Mouse (Mus musculus) embryonic facial prominence, embryonic 14.5 days (tissue): ENCODE results near the gene Reck. TPM values are rescaled to one million over a fixed set of nuclear protein-coding genes. Genes with fewer than 3 reads are reported as not detected.

Experiments used
- ATAC-seq: fragments of 200-750 bp; cut with Nextera tagmentation; 2 replicates; pipeline ENCODE4 v1.8.0; 2017; ENCODE audit warnings: low read depth, moderate number of reproducible peaks, moderate TSS enrichment
- DNase-seq: peaks from one replicate; pipeline ENCODE4 v3.0.0-alpha.2; 2015; ENCODE audit warnings: low spot score
- H3K27ac ChIP-seq: fragments of 300-500 bp; sonication (generic); replicated peaks from 2 replicates; pipeline ENCODE4 v1.5.1; 2014; ENCODE audit warnings: low read depth, mild to moderate bottlenecking, low read length, moderate library complexity
- H3K27me3 ChIP-seq: fragments of 300-500 bp; sonication (generic); replicated peaks from 2 replicates; pipeline ENCODE4 v1.6.1; 2014; ENCODE audit warnings: low read length; ENCODE audit not compliant: control insufficient read depth, insufficient read depth
- H3K36me3 ChIP-seq: fragments of 300-500 bp; sonication (generic); 2 replicates; pipeline ENCODE4 v1.6.1; 2014; ENCODE audit warnings: low read length, mixed read lengths; ENCODE audit not compliant: control insufficient read depth, insufficient read depth
- H3K4me1 ChIP-seq: fragments of 300-500 bp; sonication (generic); 2 replicates; pipeline ENCODE4 v1.6.1; 2014; ENCODE audit warnings: antibody characterized with exemption, low read length; ENCODE audit not compliant: control insufficient read depth, insufficient read depth
- H3K4me2 ChIP-seq: fragments of 300-500 bp; sonication (generic); 2 replicates; pipeline ENCODE4 v1.6.1; 2014; ENCODE audit warnings: low read depth, mild to moderate bottlenecking, low read length, moderate library complexity, mixed read lengths
- H3K4me3 ChIP-seq: fragments of 300-500 bp; sonication (generic); 2 replicates; pipeline ENCODE4 v1.5.1; 2014; ENCODE audit warnings: low read depth, mild to moderate bottlenecking, low read length
- H3K9ac ChIP-seq: fragments of 300-500 bp; sonication (generic); 2 replicates; pipeline ENCODE4 v1.6.1; 2014; ENCODE audit warnings: low read depth, mild to moderate bottlenecking, low read length, moderate library complexity, mixed read lengths
- H3K9me3 ChIP-seq: fragments of 300-500 bp; sonication (generic); 2 replicates; pipeline ENCODE4 v1.6.1; 2016; ENCODE audit warnings: low read length; ENCODE audit not compliant: control insufficient read depth
- WGBS: fragments of 180-500 bp; shearing (Covaris S2); extraction: QIAGEN DNeasy Blood & Tissue Kit; methylation state at CpG from one replicate; pipeline ENCODE4 v1.1.7; 2014; 5-methylcytosine and 5-hydroxymethylcytosine counted together
- polyA plus RNA-seq: library from polyadenylated mRNA; unstranded; fragments of >200 nt; fragmentation: Nextera tagmentation; extraction: Ambion mirVana; gene quantifications from 2 replicates; pipeline ENCODE4 v1.2.1, GENCODE M21; 2014

Gene Reck
- polyA plus RNA-seq = 42.3 and 47.3 TPM in 2 replicates

GRCm38 (mm10) chr4:43875160-43875918 is at the start of gene Reck:
Reck (plus strand) TSS chr4:43875530.
- WGBS = 2% methylated on average over 15 of the region's 73 CpGs
- DNase-seq (peak; percentile 92), ATAC-seq (peak; percentile 93)
- Histone ChIP-seq H3K4me1 (peaks cover 17% of the 10 kb centered on the region), H3K4me2 (peak within 1 kb of the TSS; percentile 93), H3K36me3 (no peaks in the 10 kb centered on the region), H3K4me3 (peak within 1 kb of the TSS; percentile 67), H3K9me3 (no peaks in the 10 kb centered on the region), H3K27me3 (no peaks in the 10 kb centered on the region), H3K9ac (peak within 1 kb of the TSS; percentile 72), H3K27ac (0 out of 2 replicates have a peak within 1 kb of the TSS, but pooled peaks have one; percentile 4)

GRCm38 (mm10) chr4:43828806-43829205 is 46.5 kb upstream of the Reck start:
- ATAC-seq (no peak), DNase-seq (no peak)
- H3K9me3 ChIP-seq = no peaks in the 10 kb centered on the region
- 90% methylated on average over 4 of the region's 4 CpGs for WGBS
- H3K9ac ChIP-seq = no peak overlapping the region
- no peak overlapping the region for H3K4me2 ChIP-seq
- no peak overlapping the region for H3K27ac ChIP-seq
- no peaks in the 10 kb centered on the region for H3K27me3 ChIP-seq
- no peak overlapping the region for H3K4me3 ChIP-seq
- H3K36me3 ChIP-seq = no peaks in the 10 kb centered on the region
- H3K4me1 ChIP-seq = no peaks in the 10 kb centered on the region

GRCm38 (mm10) chr4:43832031-43832430 is 43.3 kb upstream of the Reck start:
- no peaks in the 10 kb centered on the region for H3K4me1 ChIP-seq
- 72% methylated on average over 5 of the region's 5 CpGs for whole genome bisulfite sequencing
- no peak overlapping the region for H3K27ac ChIP-seq
- H3K27me3 ChIP-seq = no peaks in the 10 kb centered on the region
- DNase-seq (no peak), ATAC-seq (no peak)
- no peak overlapping the region for H3K4me2 ChIP-seq
- no peak overlapping the region for H3K4me3 ChIP-seq
- H3K9me3 ChIP-seq = no peaks in the 10 kb centered on the region
- no peaks in the 10 kb centered on the region for H3K36me3 ChIP-seq
- H3K9ac ChIP-seq = no peak overlapping the region

- no peaks in the 10 kb centered on the region for H3K36me3 ChIP-seq
- H3K4me1 ChIP-seq = no peaks in the 10 kb centered on the region
- DNase-seq = no peak
- H3K27me3 ChIP-seq = no peaks in the 10 kb centered on the region
- H3K9ac ChIP-seq = no peak overlapping the region
- H3K9me3 ChIP-seq = no peaks in the 10 kb centered on the region
- no peak overlapping the region for H3K27ac ChIP-seq
- H3K4me3 ChIP-seq = no peak overlapping the region
- WGBS = 68% methylated on average over 5 of the region's 5 CpGs
- no peak for ATAC-seq
- no peak overlapping the region for H3K4me2 ChIP-seq
Observed at GRCm38 (mm10) chr4:43833752-43834151, 41.6 kb upstream of the Reck start.

- DNase-seq (no peak), ATAC-seq (no peak)
- Histone ChIP-seq H3K9ac (no peak overlapping the region), H3K27me3 (no peaks in the 10 kb centered on the region), H3K36me3 (no peaks in the 10 kb centered on the region), H3K4me3 (no peak overlapping the region), H3K4me2 (no peak overlapping the region), H3K9me3 (no peaks in the 10 kb centered on the region), H3K4me1 (no peaks in the 10 kb centered on the region), H3K27ac (no peak overlapping the region)
- 70% methylated on average over 4 of the region's 4 CpGs for WGBS
Observed at GRCm38 (mm10) chr4:43834749-43835148, 40.6 kb upstream of the Reck start.

GRCm38 (mm10) chr4:43838326-43838725 is 37.0 kb upstream of the Reck start:
- Histone ChIP-seq H3K9me3 (0 out of 2 replicates have a peak, but pooled peaks cover 5% of the 10 kb centered on the region), H3K4me1 (no peaks in the 10 kb centered on the region), H3K27ac (no peak overlapping the region), H3K9ac (no peak overlapping the region), H3K27me3 (no peaks in the 10 kb centered on the region), H3K36me3 (no peaks in the 10 kb centered on the region), H3K4me3 (no peak overlapping the region), H3K4me2 (no peak overlapping the region)
- 61% methylated on average over 3 of the region's 3 CpGs for WGBS
- ATAC-seq (no peak), DNase-seq (no peak)

GRCm38 (mm10) chr4:43840101-43840500 is 35.2 kb upstream of the Reck start, which contains the start of gene Olfr157:
Olfr157 (minus strand) TSS chr4:43840201.
- no peak within 1 kb of the TSS for H3K4me3 ChIP-seq
- no peaks in the 10 kb centered on the region for H3K27me3 ChIP-seq
- H3K27ac ChIP-seq = no peak within 1 kb of the TSS
- no peaks in the 10 kb centered on the region for H3K36me3 ChIP-seq
- DNase-seq = no peak
- H3K9me3 ChIP-seq = 0 out of 2 replicates have a peak, but pooled peaks cover 5% of the 10 kb centered on the region
- no peak within 1 kb of the TSS for H3K4me2 ChIP-seq
- no peak within 1 kb of the TSS for H3K9ac ChIP-seq
- WGBS = 73% methylated on average over 1 of the region's 1 CpGs
- H3K4me1 ChIP-seq = no peaks in the 10 kb centered on the region
- no peak for ATAC-seq

GRCm38 (mm10) chr4:43851265-43851664 is 24.1 kb upstream of the Reck start, which contains the start of gene Olfr155:
Olfr155 (plus strand) TSS chr4:43851565.
- Histone ChIP-seq H3K9ac (no peak within 1 kb of the TSS), H3K9me3 (no peaks in the 10 kb centered on the region), H3K4me3 (no peak within 1 kb of the TSS), H3K36me3 (no peaks in the 10 kb centered on the region), H3K27ac (no peak within 1 kb of the TSS), H3K4me2 (no peak within 1 kb of the TSS), H3K27me3 (no peaks in the 10 kb centered on the region), H3K4me1 (no peaks in the 10 kb centered on the region)
- DNase-seq = no peak
- no peak for ATAC-seq
- WGBS = 80% methylated on average over 6 of the region's 6 CpGs

GRCm38 (mm10) chr4:43854101-43854500 is 21.2 kb upstream of the Reck start:
- no peaks in the 10 kb centered on the region for H3K9me3 ChIP-seq
- no peak overlapping the region for H3K4me2 ChIP-seq
- ATAC-seq = no peak
- no peak for DNase-seq
- no peaks in the 10 kb centered on the region for H3K27me3 ChIP-seq
- H3K36me3 ChIP-seq = no peaks in the 10 kb centered on the region
- H3K27ac ChIP-seq = no peak overlapping the region
- H3K4me1 ChIP-seq = no peaks in the 10 kb centered on the region
- H3K9ac ChIP-seq = no peak overlapping the region
- no peak overlapping the region for H3K4me3 ChIP-seq
- whole genome bisulfite sequencing = 72% methylated on average over 8 of the region's 8 CpGs
